8 mouse cellular contexts compared by ENCODE assay signal in the genomic region with DNA sequence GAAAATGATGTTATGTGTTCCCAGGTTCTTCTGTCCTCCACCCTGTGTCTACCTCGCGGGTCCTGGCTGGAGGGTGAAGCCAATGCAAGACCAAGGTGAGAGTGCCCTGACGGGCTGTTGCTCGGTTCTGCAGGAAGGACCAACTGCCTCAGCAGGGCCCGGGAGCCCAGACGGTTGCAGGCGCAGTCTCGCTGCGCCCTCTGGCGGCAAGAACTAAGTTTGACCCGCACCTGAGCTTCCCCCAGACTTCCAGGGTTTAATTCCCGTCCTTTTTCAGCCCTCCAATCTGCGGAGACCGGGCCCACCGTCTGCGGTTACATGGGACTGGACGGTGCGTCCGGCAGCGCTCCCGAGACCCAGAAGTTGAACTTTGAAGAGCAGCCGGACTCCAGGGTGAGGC. TPM values are rescaled to one million over a fixed set of nuclear protein-coding genes. Genes with fewer than 3 reads are reported as not detected.
A peak's percentile ranks its signal among the peaks of the same experiment; 100 is the strongest.
DNase-seq lines count a peak whose midpoint lies in the region; ATAC-seq and TF ChIP-seq lines count a peak whose summit lies in the region.

No protein-coding gene starts in this region.

- peak; percentile 67 for DNase-seq in ovary, postnatal 36 days (ENCODE audit: low spot score)
- DNase-seq in ovary, adult 18-20 months (ENCODE audit: low spot score): no peak
- DNase-seq in cerebellum, adult 9-10 months: peak; percentile 47
- peak; percentile 43 to 58 for DNase-seq in frontal cortex, postnatal 25 days (ENCODE audit: low spot score in 2 of 2)
- peak; percentile 67 for DNase-seq in hindlimb bud, embryonic 11.5 days (ENCODE audit: extremely low spot score, low read depth, low spot score)
- DNase-seq in left cerebral cortex, postnatal 25 days (ENCODE audit: low spot score in 2 of 2): peak; percentile 66 to 69
- DNase-seq in midbrain, postnatal 0 days (ENCODE audit: low spot score): peak; percentile 76

- no peaks in the 10 kb centered on the region for H3K9me3 ChIP-seq in midbrain, postnatal 0 days (ENCODE audit: low read length)
- H3K9me3 ChIP-seq in stomach, embryonic 16.5 days (replicated peaks; ENCODE audit: control insufficient read depth, low read length): no peaks in the 10 kb centered on the region

- peak; percentile 89 for TF ChIP-seq CTCF in midbrain, postnatal 0 days (IDR thresholded peaks at IDR 0.05)

- H3K4me2 ChIP-seq in midbrain, postnatal 0 days (ENCODE audit: low read depth, low read length, poor library complexity, severe bottlenecking): no peak overlapping the region
- H3K4me2 ChIP-seq in stomach, embryonic 16.5 days (ENCODE audit: low read depth, low read length): 0 out of 2 replicates have a peak overlapping the region, but pooled peaks have one; percentile 13

- intact Hi-C loops in left cerebral cortex, postnatal 25 days (cut with DNase I): loop anchor here (2.0 kb wide), 1 partner anchor 275 kb away; no protein-coding TSS in a partner anchor

- no peaks in the 10 kb centered on the region for H3K36me3 ChIP-seq in midbrain, postnatal 0 days (ENCODE audit: insufficient read depth, low read length)
- H3K36me3 ChIP-seq in stomach, embryonic 16.5 days (ENCODE audit: control insufficient read depth, insufficient read depth, low read length): no peaks in the 10 kb centered on the region

- H3K4me3 ChIP-seq in midbrain, postnatal 0 days (ENCODE audit: low read depth, low read length): no peak overlapping the region
- H3K4me3 ChIP-seq in stomach, embryonic 16.5 days (replicated peaks; ENCODE audit: low read length): no peak overlapping the region; the same call in 1 of the 2 replicates

- 1% methylated on average over 22 of the region's 22 CpGs for WGBS in midbrain, postnatal 0 days
- under 1% methylated on average over 22 of the region's 22 CpGs for WGBS in stomach, embryonic 16.5 days

- no peak for ATAC-seq in midbrain, postnatal 0 days (ENCODE audit: low FRiP score)
- ATAC-seq in stomach, embryonic 16.5 days (ENCODE audit: insufficient read depth, low FRiP score): peak; percentile 41; the same call in 1 of the 2 replicates

- H3K4me1 ChIP-seq in midbrain, postnatal 0 days (ENCODE audit: insufficient read depth, low read length): no peaks in the 10 kb centered on the region; the same call in 1 of the 2 replicates
- H3K4me1 ChIP-seq in stomach, embryonic 16.5 days (ENCODE audit: control insufficient read depth, insufficient read depth, low read length): peaks cover 9% of the 10 kb centered on the region; the same call in 1 of the 2 replicates

- no peak overlapping the region for H3K9ac ChIP-seq in midbrain, postnatal 0 days (replicated peaks; ENCODE audit: low read length, poor library complexity, severe bottlenecking)
- no peak overlapping the region; the same call in 1 of the 2 replicates for H3K9ac ChIP-seq in stomach, embryonic 16.5 days (ENCODE audit: low read length)

- H3K27ac ChIP-seq in midbrain, postnatal 0 days (ENCODE audit: low read depth, low read length): no peak overlapping the region
- no peak overlapping the region for H3K27ac ChIP-seq in stomach, embryonic 16.5 days (ENCODE audit: low read length)

- H3K27me3 ChIP-seq in midbrain, postnatal 0 days (ENCODE audit: insufficient read depth, low read length): peaks cover 65% of the 10 kb centered on the region
- peaks cover 45% of the 10 kb centered on the region for H3K27me3 ChIP-seq in stomach, embryonic 16.5 days (ENCODE audit: control insufficient read depth, insufficient read depth, low read length)

RNA-seq across cellular contexts. Expression of a gene that starts 2.7 kb away (rescaled TPM):
- 10 to 100 TPM; 11.5 to 13.8 TPM for total RNA-seq in left cerebral cortex, postnatal 25 days (2021)
- 1.9 and 2.0 TPM in 2 replicates for total RNA-seq in midbrain, postnatal 0 days (2014; rRNA removed)
- polyA plus RNA-seq in midbrain, postnatal 0 days (2015; fragmentation: Nextera tagmentation; extraction: Ambion mirVana): 1.9 and 2.1 TPM in 2 replicates
- 6.4 and 8.9 TPM in 2 replicates for polyA plus RNA-seq in stomach, embryonic 16.5 days (2015; fragmentation: Nextera tagmentation; extraction: Ambion mirVana)

RNA-seq across cellular contexts. Expression of a gene that starts 4.8 kb away (rescaled TPM):
- under 1 TPM; 0.41 to 0.43 TPM for total RNA-seq in left cerebral cortex, postnatal 25 days (2021)
- total RNA-seq in midbrain, postnatal 0 days (2014; rRNA removed): 0.77 TPM in 1 of 2 replicates, not detected in the other
- polyA plus RNA-seq in midbrain, postnatal 0 days (2015; fragmentation: Nextera tagmentation; extraction: Ambion mirVana): 0.04 TPM in 1 of 2 replicates, not detected in the other
- 41.3 and 45.2 TPM in 2 replicates for polyA plus RNA-seq in stomach, embryonic 16.5 days (2015; fragmentation: Nextera tagmentation; extraction: Ambion mirVana)

RNA-seq across cellular contexts. Expression of a gene that starts 18.8 kb away (rescaled TPM):
- total RNA-seq in left cerebral cortex, postnatal 25 days (2021): not detected
- not detected in 2 replicates for total RNA-seq in midbrain, postnatal 0 days (2014; rRNA removed)
- polyA plus RNA-seq in midbrain, postnatal 0 days (2015; fragmentation: Nextera tagmentation; extraction: Ambion mirVana): 0.27 and 0.36 TPM in 2 replicates
- 35.5 and 46.1 TPM in 2 replicates for polyA plus RNA-seq in stomach, embryonic 16.5 days (2015; fragmentation: Nextera tagmentation; extraction: Ambion mirVana)

RNA-seq across cellular contexts. Expression of a gene that starts 36.0 kb away (rescaled TPM):
- 10 to 100 TPM; 86.7 to 90.7 TPM for total RNA-seq in left cerebral cortex, postnatal 25 days (2021)
- total RNA-seq in midbrain, postnatal 0 days (2014; rRNA removed): 13.8 and 20.3 TPM in 2 replicates
- polyA plus RNA-seq in midbrain, postnatal 0 days (2015; fragmentation: Nextera tagmentation; extraction: Ambion mirVana): 18.3 and 19.3 TPM in 2 replicates
- 150 and 173 TPM in 2 replicates for polyA plus RNA-seq in stomach, embryonic 16.5 days (2015; fragmentation: Nextera tagmentation; extraction: Ambion mirVana)

RNA-seq across cellular contexts. Expression of a gene that starts 49.1 kb away (rescaled TPM):
- total RNA-seq in left cerebral cortex, postnatal 25 days (2021): 10 to 100 TPM; 38.0 to 39.7 TPM
- total RNA-seq in midbrain, postnatal 0 days (2014; rRNA removed): 194 and 206 TPM in 2 replicates
- 103 and 108 TPM in 2 replicates for polyA plus RNA-seq in midbrain, postnatal 0 days (2015; fragmentation: Nextera tagmentation; extraction: Ambion mirVana)
- 48.1 and 49.4 TPM in 2 replicates for polyA plus RNA-seq in stomach, embryonic 16.5 days (2015; fragmentation: Nextera tagmentation; extraction: Ambion mirVana)
